Mouse (Mus musculus) lung, postnatal 0 days (tissue): ENCODE measurements at regions not wholly inside any gene's neighbourhood (a gene's known extent, or its start where the extent isn't known, plus 50 kb on each side); places are given as distances from the start of the nearest gene placed in this dataset.

ENCODE experiments used
- CTCF ChIP-seq: IDR thresholded peaks from 2 replicates; pipeline ENCODE4 v1.5.1; 2016; ENCODE audit warnings: antibody characterized with exemption, mild to moderate bottlenecking
- EP300 ChIP-seq: IDR thresholded peaks from 2 replicates; pipeline ENCODE4 v1.6.1; 2016; ENCODE audit warnings: antibody characterized with exemption, mild to moderate bottlenecking, control low read depth

DNA sequence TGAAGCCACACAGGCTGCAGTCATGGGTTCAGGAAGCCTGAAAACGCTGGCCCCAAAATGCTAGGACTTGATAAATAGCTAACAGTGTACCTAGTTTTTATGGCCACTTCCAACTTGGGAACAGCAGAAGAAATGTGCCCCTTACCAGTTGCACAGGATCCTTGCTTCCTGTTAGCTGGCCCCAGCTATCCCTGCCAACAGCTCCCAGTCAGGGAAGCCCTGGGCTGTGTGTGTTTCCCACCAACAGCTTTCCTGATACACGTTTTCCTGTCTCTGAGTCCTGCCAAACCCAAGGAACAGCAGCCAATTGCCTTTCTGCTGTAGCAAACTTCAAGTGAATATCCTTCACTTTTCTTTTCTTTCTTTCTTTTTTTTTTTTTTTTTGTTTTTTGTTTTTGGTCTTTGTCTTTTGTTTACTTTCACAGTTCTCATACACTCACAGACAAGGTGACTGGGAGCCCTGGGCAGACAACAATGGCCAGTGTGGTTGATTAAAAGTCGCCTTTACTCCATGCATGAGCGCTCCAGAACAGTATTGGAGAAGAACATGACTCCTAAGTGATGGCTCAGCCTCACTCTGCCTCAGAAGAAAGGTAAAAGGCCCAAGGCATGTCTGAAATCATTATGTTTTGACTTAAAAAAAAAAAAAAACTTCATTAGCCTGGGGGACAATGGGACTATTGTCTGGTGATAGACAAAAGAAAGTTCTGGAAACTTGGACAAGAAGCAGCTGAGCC is 151.7 kb downstream of the Bcl2l11 start:
- TF ChIP-seq CTCF (no peak), EP300 (no peak)
